Mouse (Mus musculus) neural tube, embryonic 13.5 days (tissue): Measurements from ENCODE around the gene Dnttip2. TPM values are rescaled to one million over a fixed set of nuclear protein-coding genes. Genes with fewer than 3 reads are reported as not detected.

Experiments used
- microRNA counts: library from miRNA; unstranded; fragments of <30 nt; microRNA quantifications from one replicate; lab custom pipeline; 2016
- microRNA-seq: library from miRNA; unstranded; fragments of <30 nt; microRNA quantifications from one replicate; pipeline ENCODE4, GENCODE M21; 2016
- polyA plus RNA-seq: library from polyadenylated mRNA; unstranded; fragments of >200 nt; fragmentation: Nextera tagmentation; extraction: Ambion mirVana; gene quantifications from 2 replicates; pipeline ENCODE4 v1.2.1, GENCODE M21; 2015

The Dnttip2 gene
- polyA plus RNA-seq, 1 experiment from 2014 or later, result 56.6 TPM

MicroRNA genes within 50 kb of the gene (microRNA counts, 519-probe panel; counts per million panel counts)
- 2,109 counts per million, percentile 15 among the panel's probes with 10 or more counts for microRNA mmu-miR-760 (lab: Ali Mortazavi, UCI)

Small RNA genes within 50 kb of the gene (microRNA-seq; reads per million reads assigned to microRNA genes)
- gene Gm22903, result not detected
- gene Mir760, result 252 reads per million, percentile 66 among the genes with 10 or more reads in this experiment

Other genes with a start within 250 kb of the Dnttip2 start
- 1.2 and 1.3 TPM in 2 replicates for gene Abca4, start 229.9 kb upstream of the Dnttip2 start, polyA plus RNA-seq
- gene Gclm, start 28.8 kb upstream of the Dnttip2 start, polyA plus RNA-seq, result 41.2 and 48.4 TPM in 2 replicates
- gene Bcar3, start 19.7 kb downstream of the Dnttip2 start, polyA plus RNA-seq, result 9.1 and 9.4 TPM in 2 replicates